Mouse (Mus musculus) hindbrain, embryonic 14.5 days (tissue): ENCODE measurements around the gene Znrf3. TPM values are rescaled to one million over a fixed set of nuclear protein-coding genes. Genes with fewer than 3 reads are reported as not detected.

Source experiments
- ATAC-seq: fragments of 200-750 bp; cut with Nextera tagmentation; 2 replicates; pipeline ENCODE4 v1.8.0; 2017; ENCODE audit warnings: moderate number of reproducible peaks, mild to moderate bottlenecking, moderate TSS enrichment, moderate library complexity; ENCODE audit not compliant: low FRiP score
- DNase-seq: peaks from one replicate; pipeline ENCODE4 v3.0.0-alpha.2; 2015; ENCODE audit warnings: low spot score
- H3K27ac ChIP-seq: fragments of 300-500 bp; sonication (generic); 2 replicates; pipeline ENCODE4 v1.5.1; 2014; ENCODE audit warnings: mild to moderate bottlenecking, moderate library complexity
- H3K27me3 ChIP-seq: fragments of 300-500 bp; sonication (generic); 2 replicates; pipeline ENCODE4 v1.6.1; 2014; ENCODE audit warnings: mild to moderate bottlenecking, low read length, mixed read lengths; ENCODE audit not compliant: control insufficient read depth, insufficient read depth
- H3K36me3 ChIP-seq: fragments of 300-500 bp; sonication (generic); replicated peaks from 2 replicates; pipeline ENCODE4 v1.6.1; 2014; ENCODE audit not compliant: control insufficient read depth, insufficient read depth
- H3K4me1 ChIP-seq: fragments of 300-500 bp; sonication (generic); replicated peaks from 2 replicates; pipeline ENCODE4 v1.6.1; 2014; ENCODE audit warnings: antibody characterized with exemption, low read length, mixed read lengths; ENCODE audit not compliant: control insufficient read depth, insufficient read depth
- H3K4me2 ChIP-seq: fragments of 300-500 bp; sonication (generic); replicated peaks from 2 replicates; pipeline ENCODE4 v1.6.1; 2014; ENCODE audit warnings: mild to moderate bottlenecking, moderate library complexity
- H3K4me3 ChIP-seq: fragments of 300-500 bp; sonication (generic); replicated peaks from 2 replicates; pipeline ENCODE4 v1.5.1; 2014; ENCODE audit warnings: mild to moderate bottlenecking, low read length
- H3K9ac ChIP-seq: fragments of 300-500 bp; sonication (generic); 2 replicates; pipeline ENCODE4 v1.6.1; 2014
- H3K9me3 ChIP-seq: fragments of 300-500 bp; sonication (generic); 2 replicates; pipeline ENCODE4 v1.6.1; 2016; ENCODE audit warnings: low read length; ENCODE audit not compliant: control insufficient read depth
- WGBS: fragments of 180-500 bp; shearing (Covaris S2); extraction: QIAGEN DNeasy Blood & Tissue Kit; methylation state at CpG from one replicate; pipeline ENCODE4 v1.1.7; 2014; 5-methylcytosine and 5-hydroxymethylcytosine counted together
- polyA plus RNA-seq: library from polyadenylated mRNA; unstranded; fragments of >200 nt; fragmentation: Nextera tagmentation; extraction: Ambion mirVana; gene quantifications from 2 replicates; pipeline ENCODE4 v1.2.1, GENCODE M21; 2014

Znrf3 gene
- polyA plus RNA-seq, 1 experiment from 2014 or later: 7.6 TPM

DNA sequence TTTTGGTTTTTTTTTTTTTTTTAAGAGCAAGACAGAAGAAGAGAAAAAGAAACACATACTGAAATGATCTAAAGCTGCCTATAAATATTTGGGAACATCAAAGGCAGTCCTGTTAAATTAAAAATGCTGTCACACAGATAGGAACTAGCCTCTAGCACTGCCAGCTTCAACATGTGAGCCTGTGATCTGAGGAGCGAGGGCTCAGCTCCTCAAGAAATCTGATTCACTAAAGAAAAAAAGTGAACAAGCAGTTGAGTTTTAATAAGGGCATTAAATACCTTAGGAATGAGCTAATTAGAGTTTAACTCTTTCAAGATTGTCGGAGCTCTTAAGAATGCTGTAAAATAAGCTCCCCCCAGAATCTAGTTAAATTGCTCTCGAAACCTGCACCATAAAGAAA is 17.4 kb downstream of the Znrf3 start:
- WGBS: 88% methylated on average over 3 of the region's 3 CpGs
- ATAC-seq (no peak), DNase-seq (no peak)
- no peaks in the 10 kb centered on the region for H3K36me3 ChIP-seq
- H3K9me3 ChIP-seq: no peaks in the 10 kb centered on the region
- no peak overlapping the region for H3K4me3 ChIP-seq
- H3K27me3 ChIP-seq: no peaks in the 10 kb centered on the region
- H3K9ac ChIP-seq: no peak overlapping the region
- H3K4me2 ChIP-seq: no peak overlapping the region
- H3K27ac ChIP-seq: no peak overlapping the region
- peaks cover 9% of the 10 kb centered on the region for H3K4me1 ChIP-seq

DNA sequence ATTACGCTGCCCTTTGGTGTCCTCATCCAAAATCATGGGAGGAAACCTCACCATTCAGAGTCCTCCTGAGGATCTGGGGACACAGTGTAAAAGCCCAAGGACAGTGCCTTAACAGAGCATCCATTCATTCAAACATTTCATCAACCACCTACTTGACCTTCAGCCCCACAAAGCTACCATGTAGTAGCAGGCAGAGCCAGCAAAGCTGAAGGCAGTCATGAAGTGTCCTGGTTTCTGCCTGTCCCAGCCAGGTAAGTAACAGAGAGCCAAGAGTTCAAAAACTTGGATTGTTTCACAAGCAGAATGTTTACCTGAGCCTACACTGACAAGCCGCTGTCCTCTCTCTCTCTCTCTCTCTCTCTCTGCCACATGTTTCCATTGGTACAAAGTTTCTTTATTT is 18.3 kb downstream of the Znrf3 start:
- DNase-seq (no peak), ATAC-seq (no peak)
- Histone ChIP-seq H3K36me3 (no peaks in the 10 kb centered on the region), H3K4me1 (peaks cover 9% of the 10 kb centered on the region), H3K4me2 (no peak overlapping the region), H3K4me3 (no peak overlapping the region), H3K9ac (no peak overlapping the region), H3K9me3 (no peaks in the 10 kb centered on the region), H3K27me3 (no peaks in the 10 kb centered on the region), H3K27ac (no peak overlapping the region)
- 96% methylated on average over 2 of the region's 2 CpGs for WGBS

DNA sequence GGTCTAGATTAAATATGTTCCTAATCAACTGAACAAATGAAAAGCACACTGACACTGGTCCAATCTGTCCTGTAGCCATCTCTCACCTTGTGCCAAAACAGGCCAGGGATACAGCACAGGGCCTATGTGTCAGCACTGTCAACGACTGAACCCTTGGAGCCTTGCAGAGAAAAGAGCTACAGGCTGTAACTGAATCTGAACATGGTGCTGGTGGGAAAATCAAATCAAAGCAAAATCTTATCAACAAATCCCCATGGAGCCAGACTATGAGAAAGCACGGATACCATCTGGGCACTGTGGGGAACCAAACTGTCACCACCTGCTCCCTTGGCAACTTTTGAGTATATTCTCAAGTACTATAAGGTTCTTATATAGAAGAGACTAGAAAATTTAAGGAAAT is 19.5 kb downstream of the Znrf3 start:
- no peaks in the 10 kb centered on the region for H3K9me3 ChIP-seq
- ATAC-seq: no peak
- WGBS: 40% methylated on average over 2 of the region's 2 CpGs
- no peak overlapping the region for H3K9ac ChIP-seq
- H3K4me2 ChIP-seq: no peak overlapping the region
- no peak overlapping the region for H3K27ac ChIP-seq
- H3K4me3 ChIP-seq: no peak overlapping the region
- H3K4me1 ChIP-seq: peaks cover 4% of the 10 kb centered on the region
- no peaks in the 10 kb centered on the region for H3K36me3 ChIP-seq
- no peaks in the 10 kb centered on the region for H3K27me3 ChIP-seq
- no peak for DNase-seq

DNA sequence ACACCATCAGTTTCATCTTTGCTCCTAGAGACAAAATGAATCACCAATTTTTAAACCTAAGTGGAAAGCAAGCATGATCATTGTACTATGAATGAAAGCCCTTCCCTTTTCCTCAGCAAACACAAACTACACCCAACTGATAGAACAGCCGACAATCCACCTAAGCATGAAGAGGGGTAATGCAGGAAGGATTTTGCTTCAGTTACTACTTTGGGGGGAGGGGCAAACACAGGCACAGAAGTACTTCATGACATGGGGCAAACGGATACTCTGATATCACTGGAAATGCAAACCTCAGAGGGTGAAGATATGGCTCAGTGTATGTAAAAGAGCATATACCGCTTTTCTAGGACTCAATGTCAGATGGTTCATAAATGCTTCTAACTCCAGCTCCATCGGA is 20.5 kb downstream of the Znrf3 start:
- Histone ChIP-seq H3K27ac (no peak overlapping the region), H3K9ac (no peak overlapping the region), H3K4me2 (no peak overlapping the region), H3K27me3 (no peaks in the 10 kb centered on the region), H3K9me3 (no peaks in the 10 kb centered on the region), H3K4me3 (no peak overlapping the region), H3K4me1 (peaks cover 4% of the 10 kb centered on the region), H3K36me3 (no peaks in the 10 kb centered on the region)
- WGBS: 83% methylated on average over 4 of the region's 4 CpGs
- ATAC-seq (no peak), DNase-seq (no peak)

DNA sequence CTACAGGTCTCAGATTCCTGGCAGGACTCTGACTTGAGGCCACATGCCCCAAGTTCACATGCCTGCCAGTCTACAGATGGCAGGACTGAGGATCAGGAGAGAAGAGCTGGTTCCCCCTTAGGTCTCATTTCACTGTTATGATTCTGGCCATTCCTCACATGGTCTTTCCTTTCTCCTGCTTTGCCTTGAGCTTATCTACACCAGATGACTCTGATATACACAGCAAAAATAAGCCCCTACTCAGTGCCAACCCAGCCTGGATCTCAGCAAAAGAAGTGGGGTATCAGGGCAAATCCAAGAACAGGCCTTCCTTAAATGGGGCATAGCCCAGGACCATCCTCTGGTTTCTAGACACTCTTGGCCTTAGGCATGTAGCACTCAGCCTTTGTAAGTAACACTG is 21.6 kb downstream of the Znrf3 start:
- H3K27ac ChIP-seq: no peak overlapping the region
- peaks cover 4% of the 10 kb centered on the region for H3K4me1 ChIP-seq
- no peak for ATAC-seq
- H3K36me3 ChIP-seq: no peaks in the 10 kb centered on the region
- H3K9ac ChIP-seq: no peak overlapping the region
- no peak overlapping the region for H3K4me3 ChIP-seq
- no peak for DNase-seq
- no peaks in the 10 kb centered on the region for H3K9me3 ChIP-seq
- H3K27me3 ChIP-seq: no peaks in the 10 kb centered on the region
- H3K4me2 ChIP-seq: no peak overlapping the region

DNA sequence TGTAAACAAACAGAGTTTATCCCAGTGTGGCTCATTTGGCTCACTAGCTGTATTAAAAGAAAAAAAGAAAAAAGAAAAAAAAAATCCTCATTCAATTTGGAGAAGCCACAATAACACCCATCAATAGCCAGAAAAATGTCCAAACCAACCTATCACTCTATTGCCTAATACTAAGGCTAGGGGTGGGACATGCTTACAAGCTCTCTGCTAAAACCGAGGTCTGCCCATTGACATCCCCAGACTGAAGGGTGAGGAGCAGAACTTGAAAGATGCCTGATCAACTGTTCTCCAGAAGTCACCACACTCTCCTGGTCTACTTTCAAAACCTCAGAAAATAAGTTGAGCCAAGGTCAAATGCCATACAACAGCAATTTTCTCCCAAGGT is 22.4 kb downstream of the Znrf3 start:
- WGBS: 50% methylated on average over 1 of the region's 1 CpGs
- Histone ChIP-seq H3K9ac (no peak overlapping the region), H3K36me3 (no peaks in the 10 kb centered on the region), H3K4me1 (peaks cover 4% of the 10 kb centered on the region), H3K4me3 (no peak overlapping the region), H3K9me3 (no peaks in the 10 kb centered on the region), H3K27ac (no peak overlapping the region), H3K27me3 (no peaks in the 10 kb centered on the region), H3K4me2 (no peak overlapping the region)
- ATAC-seq (no peak), DNase-seq (no peak)

DNA sequence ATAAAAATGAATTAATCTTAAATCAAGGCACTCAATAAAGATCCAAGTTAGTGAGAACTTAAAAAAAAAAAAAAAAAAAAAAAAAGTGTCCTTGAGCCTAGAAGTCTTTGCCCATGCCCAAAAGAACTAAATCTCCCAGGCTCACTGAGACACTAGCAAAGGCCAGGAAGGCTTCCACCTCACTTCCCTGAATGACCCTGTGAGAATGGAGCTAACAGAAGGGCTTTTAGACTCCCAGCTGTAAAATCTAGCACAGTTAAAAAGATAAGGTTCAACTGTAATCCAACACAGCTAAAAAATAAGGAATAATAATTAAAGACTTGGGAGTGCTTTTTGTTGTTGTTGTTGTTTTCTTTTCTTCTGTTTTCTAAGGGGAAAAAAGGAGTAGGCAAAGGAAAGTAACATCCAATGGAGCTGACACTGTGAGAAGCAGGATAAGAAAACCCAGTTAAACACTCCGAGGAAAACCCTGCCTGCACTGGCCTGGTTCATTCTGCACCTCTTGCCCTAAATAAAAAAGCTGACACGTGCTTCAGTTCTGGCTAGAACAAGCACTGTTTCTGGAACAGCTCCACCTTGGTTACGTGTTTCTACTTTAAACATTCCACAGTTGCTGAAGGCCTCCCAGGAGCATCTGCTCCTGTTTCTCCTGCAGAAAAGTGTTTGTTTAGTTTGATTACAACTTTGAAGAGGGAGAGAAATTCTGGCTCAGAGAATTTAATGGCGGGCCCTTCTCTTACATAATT is 23.0 kb downstream of the Znrf3 start:
- H3K9ac ChIP-seq: no peak overlapping the region
- peaks cover 4% of the 10 kb centered on the region for H3K4me1 ChIP-seq
- DNase-seq (peak; percentile 28), ATAC-seq (no peak)
- no peak overlapping the region for H3K4me3 ChIP-seq
- no peak overlapping the region for H3K27ac ChIP-seq
- no peak overlapping the region for H3K4me2 ChIP-seq
- H3K36me3 ChIP-seq: no peaks in the 10 kb centered on the region
- 47% methylated on average over 4 of the region's 4 CpGs for WGBS
- H3K27me3 ChIP-seq: no peaks in the 10 kb centered on the region
- no peaks in the 10 kb centered on the region for H3K9me3 ChIP-seq

DNA sequence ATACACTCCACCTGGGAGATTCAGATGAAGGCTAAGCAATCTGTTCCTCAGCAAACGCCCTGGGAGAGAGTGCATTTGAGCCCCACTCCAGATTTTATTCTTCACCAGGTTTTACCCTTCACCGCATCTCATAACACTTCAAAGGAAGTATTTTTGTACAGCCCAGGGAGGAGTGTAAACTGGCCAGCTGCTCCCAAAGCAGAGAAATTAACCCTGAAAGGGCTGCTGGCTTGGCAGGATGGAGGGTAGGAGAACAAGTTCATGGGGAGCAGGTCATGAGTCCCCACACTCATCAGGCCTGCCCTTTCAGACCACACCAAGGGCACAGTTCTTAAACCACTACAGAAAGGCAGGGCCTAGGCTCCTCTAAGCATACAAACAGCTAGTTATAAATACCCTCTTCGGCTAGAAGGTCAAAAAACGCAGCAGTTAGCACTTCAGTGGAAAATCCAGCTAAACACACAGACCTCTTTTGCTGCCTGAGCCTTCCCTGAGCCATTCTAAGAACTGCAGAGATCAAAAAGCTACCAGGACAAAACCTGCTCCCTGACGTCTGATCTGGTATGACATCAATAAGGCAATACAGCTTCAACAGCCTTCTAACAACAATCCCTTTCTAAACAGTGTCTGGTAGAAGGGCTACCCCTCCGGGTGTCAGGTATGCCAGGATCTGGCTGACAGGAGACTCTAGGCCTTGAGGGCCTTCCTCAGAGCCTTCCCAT is 28.9 kb downstream of the Znrf3 start:
- Histone ChIP-seq H3K9me3 (no peaks in the 10 kb centered on the region), H3K36me3 (no peaks in the 10 kb centered on the region), H3K27me3 (no peaks in the 10 kb centered on the region), H3K27ac (peak overlapping the region; percentile 43; the same call in 1 of the 2 replicates), H3K9ac (no peak overlapping the region), H3K4me3 (no peak overlapping the region), H3K4me2 (no peak overlapping the region), H3K4me1 (peaks cover 21% of the 10 kb centered on the region; the same call in 1 of the 2 replicates)
- WGBS: 22% methylated on average over 6 of the region's 6 CpGs
- DNase-seq (peak; percentile 33), ATAC-seq (no peak)

DNA sequence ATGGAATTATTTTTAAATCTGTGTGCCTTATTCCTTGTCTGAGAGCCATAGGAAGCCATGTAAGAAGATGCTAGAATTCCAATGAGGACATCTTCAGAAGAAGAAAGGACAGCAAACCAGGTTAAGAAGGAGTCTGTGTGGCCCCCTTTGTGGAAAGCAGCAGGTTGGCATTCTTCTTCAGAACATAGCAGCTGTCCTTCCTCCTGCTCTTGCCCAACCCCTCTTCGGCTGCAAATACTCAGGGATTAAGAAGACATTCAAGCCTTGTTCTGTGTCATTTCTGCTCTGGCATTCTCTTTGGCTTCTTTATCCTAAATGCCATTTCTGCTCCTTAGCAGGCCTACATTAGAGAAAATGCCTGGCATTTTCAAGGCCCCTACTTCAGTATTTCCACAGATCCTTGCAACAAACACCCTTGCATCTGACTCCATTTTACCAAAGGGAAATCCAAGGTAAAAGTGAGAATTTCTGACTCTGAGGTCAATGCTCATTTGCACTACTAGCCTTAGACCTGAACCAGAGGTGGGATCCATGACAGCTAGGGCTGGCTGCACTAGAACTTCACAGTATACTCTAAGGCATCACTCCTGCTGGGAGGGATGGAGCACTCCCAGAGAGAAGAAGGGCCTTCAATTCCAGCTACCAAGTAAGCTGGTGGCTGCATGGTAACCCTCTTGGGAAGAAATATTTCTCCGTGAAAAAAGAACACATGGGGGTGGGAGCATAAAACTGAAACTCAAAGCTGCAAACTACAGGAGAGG is 29.6 kb downstream of the Znrf3 start:
- DNase-seq (no peak), ATAC-seq (no peak)
- Histone ChIP-seq H3K36me3 (no peaks in the 10 kb centered on the region), H3K4me1 (peaks cover 21% of the 10 kb centered on the region; the same call in 1 of the 2 replicates), H3K4me2 (no peak overlapping the region), H3K27ac (0 out of 2 replicates have a peak overlapping the region, but pooled peaks have one; percentile 7), H3K27me3 (no peaks in the 10 kb centered on the region), H3K4me3 (no peak overlapping the region), H3K9me3 (no peaks in the 10 kb centered on the region), H3K9ac (no peak overlapping the region)
- 31% methylated on average over 2 of the region's 2 CpGs for WGBS
